ENCODE assay signal across 9 mouse cellular contexts in the genomic region with DNA sequence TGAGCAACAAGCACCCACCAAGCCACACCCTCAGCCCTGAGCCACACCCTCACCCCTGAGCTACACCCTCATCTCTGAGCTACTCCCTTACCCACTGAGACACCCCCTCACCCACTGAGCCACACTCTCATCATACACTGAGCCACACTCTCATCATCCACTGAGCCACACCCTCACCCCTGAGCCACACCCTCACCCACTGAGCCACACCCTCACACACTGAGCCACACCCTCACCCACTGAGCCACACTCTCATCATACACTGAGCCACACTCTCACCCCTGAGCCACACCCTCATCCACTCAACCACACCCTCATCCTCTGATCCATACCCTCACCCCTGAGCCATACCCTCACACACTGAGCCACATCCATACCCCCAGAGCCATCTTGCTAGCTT. TPM values are rescaled to one million over a fixed set of nuclear protein-coding genes. Genes with fewer than 3 reads are reported as not detected.
DNase-seq lines count a peak whose midpoint lies in the region; ATAC-seq and TF ChIP-seq lines count a peak whose summit lies in the region.
"Had no signal": no experiment of that assay in that cellular context is flagged by ENCODE, and none has a peak within 500 bp of the region (broad histone marks: within the 10 kb centered on the region; RNA-seq: fewer than 3 reads in every experiment).

No protein-coding gene starts in this region.

- H3K27ac ChIP-seq in lung, embryonic 14.5 days (ENCODE audit: low read depth), result no peak overlapping the region
- no peak overlapping the region for H3K27ac ChIP-seq in hindbrain, postnatal 0 days
- H3K27ac ChIP-seq in midbrain, embryonic 15.5 days, result no peak overlapping the region

- H3K9ac ChIP-seq in lung, embryonic 14.5 days, result no peak overlapping the region
- no peak overlapping the region for H3K9ac ChIP-seq in hindbrain, postnatal 0 days (replicated peaks; ENCODE audit: low read length)
- no peak overlapping the region for H3K9ac ChIP-seq in midbrain, embryonic 15.5 days

- H3K4me1 ChIP-seq in lung, embryonic 14.5 days (ENCODE audit: insufficient read depth), result no peaks in the 10 kb centered on the region
- no peaks in the 10 kb centered on the region for H3K4me1 ChIP-seq in hindbrain, postnatal 0 days (ENCODE audit: insufficient read depth, low read length)
- H3K4me1 ChIP-seq in midbrain, embryonic 15.5 days, result no peaks in the 10 kb centered on the region

- ATAC-seq in lung, embryonic 14.5 days (ENCODE audit: insufficient read depth), result peak; percentile 70; the same call in 1 of the 2 replicates
- ATAC-seq in hindbrain, postnatal 0 days, result peak; percentile 49; the same call in 1 of the 2 replicates
- peak; percentile 37; the same call in 1 of the 2 replicates for ATAC-seq in midbrain, embryonic 15.5 days (replicated peaks)

- H3K4me3 ChIP-seq in lung, embryonic 14.5 days (ENCODE audit: low read depth, low read length), result no peak overlapping the region
- H3K4me3 ChIP-seq in hindbrain, postnatal 0 days (ENCODE audit: low read length), result no peak overlapping the region
- no peak overlapping the region for H3K4me3 ChIP-seq in midbrain, embryonic 15.5 days
- H3K4me3 ChIP-seq: erythroblast, embryonic 14.5 days had no signal

- TF ChIP-seq CTCF in lung, embryonic 14.5 days (IDR thresholded peaks at IDR 0.05; ENCODE audit: low read depth), result no peak
- TF ChIP-seq CTCF in hindbrain, postnatal 0 days (IDR thresholded peaks at IDR 0.05; ENCODE audit: low read depth), result no peak

- no peak for DNase-seq in lung, embryonic 14.5 days
- DNase-seq in lung, postnatal 10 days, result no peak
- peak; percentile 4 for DNase-seq in c-Kit-positive CD71-positive TER-119-positive erythroid progenitor cells, embryonic 14.5 days (ENCODE audit: low spot score)
- no peak for DNase-seq in hindbrain, postnatal 0 days (ENCODE audit: low spot score)
- DNase-seq in cerebellum, postnatal 25 days, result no peak
- no peak for DNase-seq in urinary bladder, adult 2 months (ENCODE audit: low spot score)

- H3K9me3 ChIP-seq in lung, embryonic 14.5 days (ENCODE audit: low read depth, low read length), result no peaks in the 10 kb centered on the region
- no peaks in the 10 kb centered on the region for H3K9me3 ChIP-seq in hindbrain, postnatal 0 days (ENCODE audit: low read length)
- H3K9me3 ChIP-seq in midbrain, embryonic 15.5 days, result no peaks in the 10 kb centered on the region

- no peak overlapping the region for H3K4me2 ChIP-seq in lung, embryonic 14.5 days
- H3K4me2 ChIP-seq in hindbrain, postnatal 0 days (ENCODE audit: low read depth, low read length), result no peak overlapping the region
- no peak overlapping the region for H3K4me2 ChIP-seq in midbrain, embryonic 15.5 days

- H3K36me3 ChIP-seq in lung, embryonic 14.5 days (ENCODE audit: insufficient read depth), result no peaks in the 10 kb centered on the region
- H3K36me3 ChIP-seq in hindbrain, postnatal 0 days (ENCODE audit: insufficient read depth, low read length), result no peaks in the 10 kb centered on the region
- H3K36me3 ChIP-seq in midbrain, embryonic 15.5 days (replicated peaks), result no peaks in the 10 kb centered on the region

- no peaks in the 10 kb centered on the region for H3K27me3 ChIP-seq in lung, embryonic 14.5 days (ENCODE audit: insufficient read depth, low read length)
- no peaks in the 10 kb centered on the region for H3K27me3 ChIP-seq in hindbrain, postnatal 0 days (ENCODE audit: insufficient read depth, low read length)
- no peaks in the 10 kb centered on the region for H3K27me3 ChIP-seq in midbrain, embryonic 15.5 days (replicated peaks)

RNA-seq across cellular contexts. Expression of a gene that starts 31.4 kb away (rescaled TPM):
- polyA plus RNA-seq in lung, embryonic 14.5 days (2014; fragmentation: Nextera tagmentation; extraction: Ambion mirVana), result 15.9 and 17.9 TPM in 2 replicates
- 21.4 and 40.7 TPM in 2 replicates for total RNA-seq in hindbrain, postnatal 0 days (2014; rRNA removed)
- 8.1 and 10.8 TPM in 2 replicates for polyA plus RNA-seq in hindbrain, postnatal 0 days (2015; fragmentation: Nextera tagmentation; extraction: Ambion mirVana)
- 12.4 and 14.1 TPM in 2 replicates for polyA plus RNA-seq in midbrain, embryonic 15.5 days (2015; fragmentation: Nextera tagmentation; extraction: Ambion mirVana)
- 6.0 and 7.9 TPM in 2 replicates for polyA plus RNA-seq in urinary bladder, adult 2 months (2012; rRNA removed)

RNA-seq across cellular contexts. Expression of a gene that starts 31.8 kb away (rescaled TPM):
- polyA plus RNA-seq in lung, embryonic 14.5 days (2014; fragmentation: Nextera tagmentation; extraction: Ambion mirVana), result 19.4 and 19.6 TPM in 2 replicates
- total RNA-seq in hindbrain, postnatal 0 days (2014; rRNA removed), result 12.2 and 17.0 TPM in 2 replicates
- 14.7 and 15.9 TPM in 2 replicates for polyA plus RNA-seq in hindbrain, postnatal 0 days (2015; fragmentation: Nextera tagmentation; extraction: Ambion mirVana)
- polyA plus RNA-seq in midbrain, embryonic 15.5 days (2015; fragmentation: Nextera tagmentation; extraction: Ambion mirVana), result 9.2 and 10.0 TPM in 2 replicates
- 11.4 and 12.7 TPM in 2 replicates for polyA plus RNA-seq in urinary bladder, adult 2 months (2012; rRNA removed)

RNA-seq across cellular contexts. Expression of a gene that starts 35.4 kb away (rescaled TPM):
- not detected in 2 replicates for polyA plus RNA-seq in lung, embryonic 14.5 days (2014; fragmentation: Nextera tagmentation; extraction: Ambion mirVana)
- total RNA-seq in hindbrain, postnatal 0 days (2014; rRNA removed), result 2.0 and 2.7 TPM in 2 replicates
- polyA plus RNA-seq in hindbrain, postnatal 0 days (2015; fragmentation: Nextera tagmentation; extraction: Ambion mirVana), result 2.5 and 3.1 TPM in 2 replicates
- polyA plus RNA-seq in midbrain, embryonic 15.5 days (2015; fragmentation: Nextera tagmentation; extraction: Ambion mirVana), result 1.8 and 2.4 TPM in 2 replicates
- polyA plus RNA-seq in urinary bladder, adult 2 months (2012; rRNA removed), result 0.03 and 0.04 TPM in 2 replicates
- polyA plus RNA-seq: erythroblast, embryonic 14.5 days; small intestine, adult 2 months had no signal
